Mouse (Mus musculus) spleen, adult 2 months (tissue): ENCODE measurements at regions not wholly inside any gene's neighbourhood (a gene's known extent, or its start where the extent isn't known, plus 50 kb on each side); places are given as distances from the start of the nearest gene placed in this dataset.

Experiments used
- CTCF ChIP-seq: fragments of 200-500 bp; IDR thresholded peaks from 2 replicates; pipeline ENCODE4 v1.5.1; 2011; ENCODE audit warnings: mild to moderate bottlenecking, inconsistent platforms; ENCODE audit not compliant: insufficient read depth, insufficient read length, insufficient replicate concordance; ENCODE audit errors: extremely low read depth
- POLR2A ChIP-seq: fragments of 200-500 bp; IDR thresholded peaks from 2 replicates; pipeline ENCODE4 v1.6.1; 2011; ENCODE audit warnings: low read depth, low read length, inconsistent platforms

GRCm38 (mm10) chr3:100365354-100365945 is 123.7 kb downstream of the Tent5c start:
- TF ChIP-seq POLR2A (no peak), CTCF (no peak)
